Mouse (Mus musculus) gastrocnemius, postnatal 25 days (tissue): ENCODE data around the gene Epha2. TPM values are rescaled to one million over a fixed set of nuclear protein-coding genes. Genes with fewer than 3 reads are reported as not detected.

Experiments used
- DNase-seq: peaks from one replicate; pipeline ENCODE4 v3.0.0; 2022
- long read RNA-seq, 2 experiments: library from polyadenylated mRNA; stranded (forward); transcript quantifications; one replicate each; pipeline ENCODE4 v2.0.0; 2021
- total RNA-seq, 2 experiments: library from RNA; stranded (reverse); gene quantifications; 1 replicate in 1 of 2; 2 replicates in 1 of 2; pipeline ENCODE4 v1.2.3; 2021

Gene Epha2
- 1 to 10 TPM; 1.3 to 2.0 TPM for total RNA-seq
- long read RNA-seq, experiment 1, partial matches to known transcripts = 1 of 1 reads
- long read RNA-seq, experiment 1, other reads (novel, unspliced or antisense) = 0 of 1 reads
- long read RNA-seq, experiment 2, partial matches to known transcripts = 2 of 2 reads
- long read RNA-seq, experiment 2, other reads (novel, unspliced or antisense) = 0 of 2 reads

DNA sequence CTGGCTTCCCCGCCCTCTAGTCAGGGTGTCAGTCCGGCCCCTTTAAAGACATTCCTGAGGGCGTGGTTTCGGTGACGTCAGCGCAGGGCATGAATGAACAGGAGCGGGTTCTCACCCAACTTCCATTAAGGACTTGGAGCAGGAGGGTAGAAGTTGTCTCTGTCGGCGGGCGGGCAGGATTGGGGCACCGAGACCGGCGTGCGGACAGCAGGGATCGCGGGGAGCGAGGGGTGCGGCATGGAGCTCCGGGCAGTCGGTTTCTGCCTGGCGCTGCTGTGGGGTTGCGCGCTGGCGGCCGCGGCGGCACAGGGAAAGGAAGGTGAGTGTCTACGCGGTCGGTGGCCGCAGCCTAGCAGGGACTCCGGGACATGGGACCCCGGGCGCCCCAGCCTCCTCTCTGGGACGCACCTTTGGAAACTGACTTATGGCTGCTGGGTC lies at the start of gene Epha2:
Epha2 (plus strand) TSS at position 125 of the 438 bp plus-strand sequence.
- DNase-seq = peak; percentile 73

DNA sequence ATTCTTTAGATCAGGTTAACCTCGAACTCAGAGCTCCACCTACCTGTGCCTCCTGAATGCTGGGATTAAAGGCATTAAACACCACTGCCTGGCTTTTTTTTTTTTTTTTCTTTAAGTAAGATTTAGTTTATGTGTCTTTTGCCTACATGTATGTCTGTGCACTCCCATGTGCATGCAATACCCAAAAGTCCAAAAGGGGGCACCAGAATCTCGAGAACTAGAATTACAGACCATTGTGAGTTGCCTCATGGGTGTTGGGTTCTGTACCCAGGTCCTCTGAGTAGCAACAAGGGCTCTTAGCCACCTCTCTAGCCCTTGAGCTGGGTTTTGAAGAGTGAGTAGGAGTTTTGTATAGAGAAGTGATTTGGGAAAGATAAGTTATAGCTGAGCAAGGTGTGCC lies 48.4 kb upstream of the Epha2 start:
- DNase-seq = no peak

DNA sequence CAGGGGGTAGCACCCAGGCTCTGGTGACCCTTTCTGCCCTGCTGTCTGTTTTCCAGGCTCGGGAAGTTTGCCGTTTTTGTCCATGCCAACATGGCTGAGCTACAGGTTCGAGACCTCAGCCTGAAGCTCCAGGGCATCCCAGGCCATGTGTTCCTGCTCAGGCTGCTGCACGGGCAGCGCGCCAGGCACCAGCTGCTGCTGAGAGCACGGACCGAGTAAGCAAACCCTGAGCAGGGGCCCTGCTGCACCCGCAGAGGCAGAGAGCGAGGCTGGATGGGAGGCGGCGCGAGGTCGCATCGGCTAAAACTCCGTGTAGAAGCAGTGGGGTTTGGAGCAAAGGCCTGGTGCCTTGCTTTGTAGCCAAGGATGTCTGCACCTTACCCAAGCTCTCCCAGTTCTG lies 46.8 kb upstream of the Epha2 start:
- peak; percentile 56 for DNase-seq

DNA sequence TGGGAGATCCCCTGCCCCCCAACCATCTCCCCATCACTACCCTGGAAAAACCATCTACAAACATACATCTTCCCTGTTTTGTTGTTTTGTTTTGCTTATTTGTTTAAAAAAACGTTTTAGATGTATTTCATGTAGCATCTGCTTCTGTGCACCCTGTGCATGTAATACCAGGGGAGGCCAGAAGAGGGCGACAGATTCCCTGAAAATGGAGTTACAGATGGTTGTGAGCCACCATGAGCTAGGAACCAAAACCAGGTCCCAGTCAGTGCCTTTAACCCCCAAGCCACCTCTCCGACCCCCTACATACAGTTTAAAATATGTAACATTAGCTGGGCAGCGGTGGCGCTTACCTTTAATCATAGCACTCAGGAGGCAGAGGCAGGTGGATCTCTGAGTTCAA lies 43.6 kb upstream of the Epha2 start:
- DNase-seq = no peak

DNA sequence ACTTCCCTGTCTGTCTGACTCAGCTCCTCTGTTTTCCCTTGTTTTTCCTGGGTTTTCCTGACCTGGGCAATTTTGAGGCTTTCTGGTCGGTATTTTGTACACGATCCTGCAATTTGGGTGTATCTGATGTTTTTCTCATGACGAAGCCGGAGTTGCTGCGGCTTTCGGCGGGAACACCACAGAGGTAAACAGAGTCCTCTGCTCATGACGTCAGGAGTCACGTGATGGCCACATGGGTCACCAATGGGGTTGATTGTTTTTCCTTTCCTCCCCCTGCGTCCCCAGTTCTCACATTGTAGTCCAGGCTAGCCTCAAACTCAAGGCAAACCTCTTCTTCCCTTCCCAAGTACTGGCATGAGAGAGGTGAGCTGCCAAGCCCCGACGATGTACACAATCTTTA lies 41.6 kb upstream of the Epha2 start:
- DNase-seq = no peak

DNA sequence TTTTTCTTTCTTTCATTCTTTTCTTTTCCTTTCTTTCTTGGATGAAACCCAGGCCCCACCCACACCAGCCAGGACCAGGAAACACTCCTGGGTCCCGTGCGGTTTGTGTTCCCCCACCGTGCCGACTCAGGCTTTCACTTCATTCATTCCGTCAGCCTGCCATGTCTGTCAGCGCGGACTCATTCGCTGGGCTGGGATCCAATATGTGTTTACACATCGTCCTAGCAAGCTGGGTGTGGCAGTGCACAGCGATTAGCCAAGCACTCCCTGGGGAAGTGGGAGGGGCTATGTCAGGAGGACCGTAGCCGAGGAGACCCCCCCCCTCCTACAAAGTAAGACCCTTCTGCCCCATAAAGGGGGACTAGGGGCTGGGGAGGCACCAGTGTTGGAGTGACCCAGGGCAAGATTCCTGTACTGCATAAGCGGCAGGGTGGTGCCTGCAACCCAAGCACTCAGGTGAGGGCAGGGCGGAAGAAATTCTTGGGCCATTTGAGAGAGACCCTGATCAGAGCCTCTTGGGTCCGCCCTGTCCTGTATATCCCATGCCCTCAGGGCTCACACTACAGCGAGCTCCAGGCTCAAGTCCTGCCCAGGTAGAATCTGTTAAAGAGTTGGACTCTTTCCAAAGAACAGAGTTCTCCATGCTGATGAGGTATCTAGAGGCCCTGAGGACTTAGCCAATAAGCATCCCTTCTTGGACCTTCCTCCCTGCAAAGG lies 40.9 kb upstream of the Epha2 start:
- DNase-seq = no peak

DNA sequence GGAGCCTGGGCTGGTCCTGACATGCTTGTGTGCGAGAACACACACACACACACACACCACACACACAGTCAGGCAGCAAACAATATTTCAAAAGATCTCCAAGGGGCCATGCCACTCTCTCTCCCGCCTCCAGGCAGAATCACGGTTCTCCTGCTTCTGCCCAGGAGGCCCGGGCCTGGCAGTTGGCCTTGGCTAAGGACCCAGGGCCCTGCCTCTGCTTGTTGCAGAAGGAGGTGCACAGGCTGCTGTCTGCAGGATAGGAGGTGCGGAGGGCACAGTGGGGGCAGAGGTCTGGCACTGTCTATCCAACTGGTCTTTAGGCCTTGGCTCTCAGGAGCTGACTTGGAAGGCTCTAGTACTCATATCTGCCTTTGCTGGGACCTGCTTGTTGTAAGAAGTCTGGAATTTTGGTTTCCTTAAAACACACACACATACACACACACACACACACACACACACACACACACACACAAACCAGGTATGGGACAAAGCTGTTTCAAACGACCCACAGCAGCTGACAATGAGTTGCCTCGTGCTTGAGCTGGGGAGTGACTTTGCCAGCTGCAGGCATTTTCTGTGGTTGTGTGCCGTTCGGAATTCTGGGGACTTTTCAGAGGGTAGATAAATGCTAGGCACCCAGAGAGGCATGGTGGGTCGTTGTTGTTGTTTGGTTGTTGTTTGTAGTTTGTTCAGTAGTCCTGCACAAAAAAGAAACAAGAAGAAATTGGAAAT lies 38.0 kb upstream of the Epha2 start:
- DNase-seq = no peak

DNA sequence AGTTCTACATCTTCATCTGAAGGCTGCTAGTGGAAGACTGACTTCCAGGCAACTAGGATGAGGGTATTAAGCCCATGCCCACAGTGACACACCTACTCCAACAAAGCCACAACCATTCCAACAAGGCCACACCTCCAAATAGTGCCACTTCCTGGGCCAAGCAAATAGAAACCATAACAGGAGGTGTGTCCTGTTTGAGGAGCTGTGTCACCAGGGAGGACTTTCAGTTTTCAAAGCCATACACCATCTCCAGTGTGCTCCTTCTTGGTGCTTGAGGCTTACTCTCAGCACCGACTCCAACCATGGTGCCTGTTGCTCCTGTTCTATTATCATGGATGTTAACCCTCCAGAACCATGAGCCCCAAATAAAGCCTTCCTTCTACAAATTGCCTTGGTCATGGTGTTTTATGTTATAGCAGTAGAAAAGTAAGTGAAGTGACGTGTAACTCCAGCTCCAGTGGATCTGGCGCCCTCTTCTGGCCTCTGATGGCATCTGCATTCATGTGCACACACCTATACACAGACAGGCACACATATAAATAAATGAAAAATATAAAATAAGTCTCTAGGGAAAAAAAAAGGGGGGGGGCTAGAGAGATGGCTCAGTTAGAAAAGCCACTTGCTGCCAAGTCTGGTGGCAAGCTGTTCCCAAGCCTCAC lies 34.9 kb upstream of the Epha2 start:
- DNase-seq = no peak

DNA sequence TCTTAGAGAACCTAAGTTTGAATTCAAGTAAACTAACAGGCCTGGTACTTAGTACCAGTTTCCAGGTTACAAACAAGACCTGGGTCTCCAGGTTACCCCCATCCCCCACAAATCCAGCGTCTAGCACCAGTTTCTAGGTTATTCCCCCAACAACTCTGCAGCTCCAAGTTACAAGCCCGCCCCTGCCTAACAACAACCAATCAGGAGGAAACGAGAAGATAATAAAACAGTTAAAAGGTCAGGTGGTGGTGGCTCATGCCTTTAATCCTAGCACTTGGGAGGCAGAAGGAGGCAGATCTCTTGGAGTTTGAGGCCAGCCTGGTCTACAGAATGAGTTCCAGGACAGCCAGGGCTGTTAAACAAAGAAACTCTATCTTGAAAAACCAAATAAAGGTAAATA lies 33.8 kb upstream of the Epha2 start:
- no peak for DNase-seq

DNA sequence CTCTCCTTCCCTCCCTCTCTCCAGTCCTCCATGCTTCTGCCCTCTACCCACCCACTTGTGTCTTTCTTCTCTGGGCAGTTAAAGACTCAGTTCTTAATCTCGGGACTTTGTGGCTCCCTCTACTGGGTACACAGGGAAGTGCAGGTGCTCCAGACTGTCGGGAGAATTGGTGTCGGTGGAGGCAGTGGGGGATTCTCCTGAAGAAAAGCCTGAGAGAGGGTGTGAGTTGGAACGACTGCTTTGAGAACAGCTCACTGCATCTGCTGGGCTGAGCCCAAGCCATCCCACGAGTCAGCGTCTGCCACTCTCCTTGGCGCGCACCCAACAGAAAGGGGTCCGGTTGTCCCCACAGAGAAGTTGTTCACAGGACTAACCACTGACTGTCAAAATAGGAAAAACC lies 33.2 kb upstream of the Epha2 start:
- DNase-seq = no peak

DNA sequence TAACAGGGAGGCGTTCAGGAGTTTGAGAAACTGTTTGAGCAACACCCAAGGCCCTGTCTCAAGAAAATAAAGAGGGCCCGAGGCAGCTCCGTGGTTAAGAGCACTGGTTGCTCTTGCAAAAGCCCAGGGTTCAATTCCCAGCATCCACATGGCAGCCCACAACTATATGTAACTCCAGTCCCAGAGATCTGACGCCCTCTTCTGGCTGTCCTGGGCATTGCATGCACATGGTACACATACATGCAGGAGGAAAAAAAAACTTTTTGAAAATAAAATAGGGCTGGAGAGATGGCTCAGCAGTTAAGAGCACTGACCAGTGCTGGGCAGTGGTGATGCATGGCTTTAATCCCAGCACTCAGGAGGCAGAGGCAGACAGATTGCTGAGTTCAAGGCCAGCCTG lies 32.7 kb upstream of the Epha2 start:
- no peak for DNase-seq

DNA sequence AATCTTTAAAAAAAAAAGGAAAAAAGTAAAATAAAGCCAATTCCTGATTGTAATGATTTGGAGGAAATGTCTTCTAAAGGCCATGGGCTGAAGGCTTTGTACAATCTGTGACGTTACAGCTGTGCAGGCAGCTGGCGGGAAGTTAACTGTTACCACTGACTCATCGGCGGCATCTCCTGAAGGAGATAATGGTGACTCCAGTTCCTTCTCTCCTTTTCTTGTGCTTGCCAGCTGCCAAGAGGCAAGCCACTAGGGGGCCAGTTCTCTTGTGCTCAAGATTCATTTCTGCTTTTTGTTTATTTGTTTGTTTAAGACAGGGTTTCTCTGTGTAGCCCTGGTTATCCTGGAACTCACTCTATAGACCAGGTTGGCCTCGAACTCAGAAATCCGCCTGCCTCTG lies 32.0 kb upstream of the Epha2 start:
- no peak for DNase-seq

DNA sequence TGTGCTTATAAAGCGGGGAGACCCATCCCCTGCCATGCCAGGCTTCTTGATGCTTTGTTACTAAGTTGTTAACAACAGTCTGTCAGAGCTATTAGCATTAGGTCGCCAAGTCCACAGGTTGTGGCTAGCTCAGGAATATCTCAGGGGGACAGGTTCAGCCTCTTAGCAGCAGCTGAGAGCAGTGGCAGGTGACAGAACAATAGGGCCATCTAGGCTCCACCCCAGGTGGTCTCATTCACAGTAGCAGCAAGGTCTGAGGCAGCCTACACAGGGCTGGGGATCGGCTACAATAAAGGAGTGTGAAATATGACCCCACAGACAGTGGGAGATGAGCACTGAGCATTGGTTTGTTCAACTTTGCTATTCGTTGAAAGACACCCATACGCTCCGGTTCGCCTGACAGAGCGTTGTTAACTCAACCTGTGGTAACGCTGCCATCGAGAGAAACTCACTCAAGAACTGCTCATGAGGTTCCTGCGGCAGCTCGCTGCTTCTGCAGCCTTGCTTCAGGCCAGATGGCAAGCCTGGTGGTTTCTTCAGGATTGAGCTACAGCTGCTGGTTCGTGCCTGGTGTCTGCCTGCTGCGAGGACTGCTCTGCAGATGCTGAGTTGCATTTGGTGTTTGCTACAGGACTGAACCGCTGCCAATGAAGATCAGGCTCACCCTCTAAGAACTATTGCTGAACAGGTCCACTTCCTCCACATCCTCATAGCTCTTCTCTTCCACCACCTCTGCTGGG lies 30.7 kb upstream of the Epha2 start:
- DNase-seq = no peak

DNA sequence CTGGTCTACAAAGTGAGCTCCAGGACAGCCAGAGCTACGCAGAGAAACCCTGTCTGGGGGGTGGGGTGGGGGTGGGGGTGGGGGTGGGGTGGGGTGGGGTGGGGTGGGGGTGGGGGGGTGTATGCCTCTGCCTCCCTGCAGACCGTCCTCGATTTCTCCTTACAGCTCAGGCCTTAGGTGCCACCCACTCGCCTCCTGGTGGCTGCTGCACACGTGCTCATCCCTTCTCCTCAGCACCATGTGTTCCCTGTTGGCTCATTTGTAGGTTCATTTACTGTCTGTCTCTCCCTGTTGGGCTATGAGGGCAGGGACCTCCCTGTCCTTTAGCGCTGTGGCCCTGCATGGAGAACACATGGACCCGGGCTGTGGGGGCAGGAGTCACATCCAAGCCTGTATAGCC lies 29.8 kb upstream of the Epha2 start:
- DNase-seq = no peak

DNA sequence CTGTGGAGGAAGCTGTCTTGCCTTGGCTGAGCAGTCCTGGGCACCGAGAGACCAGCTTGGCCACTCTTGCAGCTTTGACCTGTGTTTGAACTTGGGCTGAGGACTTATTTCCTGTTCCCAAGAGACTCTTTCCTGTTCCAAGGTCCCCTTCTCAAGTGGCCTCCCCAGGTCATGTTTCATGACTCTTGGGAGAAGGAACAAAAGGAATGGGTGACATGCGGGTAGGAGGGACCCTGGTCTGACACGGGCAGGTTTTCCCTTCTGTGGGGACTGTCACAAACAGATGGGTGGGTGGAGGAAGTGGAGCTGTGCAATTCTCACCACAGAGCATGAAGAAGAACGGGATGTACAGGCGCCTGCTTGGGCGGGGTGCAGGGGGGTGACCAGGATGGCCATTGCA lies 29.3 kb upstream of the Epha2 start:
- DNase-seq = no peak

DNA sequence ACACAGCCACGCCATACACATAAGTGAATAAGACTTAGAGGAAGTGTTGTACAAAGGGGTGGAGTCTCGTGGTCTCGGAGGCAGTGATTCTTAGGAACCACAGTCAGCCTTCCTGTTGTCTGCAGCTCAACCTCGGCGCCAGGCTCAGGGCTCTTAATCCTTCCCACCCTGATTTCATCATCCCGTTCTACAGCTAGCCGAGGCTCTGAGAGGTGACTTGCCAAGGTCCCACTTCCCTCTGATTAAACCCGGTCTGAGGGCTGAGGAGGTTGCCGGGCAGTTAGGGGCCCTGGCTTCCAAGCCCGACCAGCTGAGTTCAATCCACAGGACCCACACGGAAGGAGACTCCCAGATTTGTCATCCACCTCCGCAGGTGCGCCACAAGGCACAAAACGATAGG lies 28.2 kb upstream of the Epha2 start:
- DNase-seq = no peak

DNA sequence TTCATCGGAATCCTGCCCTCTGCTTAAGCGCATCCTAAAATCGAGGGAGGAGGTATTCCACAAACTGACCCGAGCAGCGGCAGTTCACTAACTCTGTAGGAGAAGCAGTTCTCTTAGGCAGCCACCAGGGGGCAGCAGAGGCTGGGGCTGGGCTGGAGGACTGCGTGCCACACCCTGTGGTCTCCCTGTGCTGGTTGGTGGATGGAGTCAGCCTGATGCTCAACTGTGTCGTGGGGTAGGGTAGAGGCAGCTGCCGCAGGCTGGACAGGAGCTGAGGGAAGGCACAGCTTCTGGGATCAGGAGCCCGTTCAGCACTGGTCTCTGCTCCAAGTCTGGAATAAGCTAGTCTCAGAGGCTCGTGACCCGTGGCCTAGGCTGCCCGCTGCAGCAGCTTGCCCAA lies 27.7 kb upstream of the Epha2 start:
- peak; percentile 83 for DNase-seq

DNA sequence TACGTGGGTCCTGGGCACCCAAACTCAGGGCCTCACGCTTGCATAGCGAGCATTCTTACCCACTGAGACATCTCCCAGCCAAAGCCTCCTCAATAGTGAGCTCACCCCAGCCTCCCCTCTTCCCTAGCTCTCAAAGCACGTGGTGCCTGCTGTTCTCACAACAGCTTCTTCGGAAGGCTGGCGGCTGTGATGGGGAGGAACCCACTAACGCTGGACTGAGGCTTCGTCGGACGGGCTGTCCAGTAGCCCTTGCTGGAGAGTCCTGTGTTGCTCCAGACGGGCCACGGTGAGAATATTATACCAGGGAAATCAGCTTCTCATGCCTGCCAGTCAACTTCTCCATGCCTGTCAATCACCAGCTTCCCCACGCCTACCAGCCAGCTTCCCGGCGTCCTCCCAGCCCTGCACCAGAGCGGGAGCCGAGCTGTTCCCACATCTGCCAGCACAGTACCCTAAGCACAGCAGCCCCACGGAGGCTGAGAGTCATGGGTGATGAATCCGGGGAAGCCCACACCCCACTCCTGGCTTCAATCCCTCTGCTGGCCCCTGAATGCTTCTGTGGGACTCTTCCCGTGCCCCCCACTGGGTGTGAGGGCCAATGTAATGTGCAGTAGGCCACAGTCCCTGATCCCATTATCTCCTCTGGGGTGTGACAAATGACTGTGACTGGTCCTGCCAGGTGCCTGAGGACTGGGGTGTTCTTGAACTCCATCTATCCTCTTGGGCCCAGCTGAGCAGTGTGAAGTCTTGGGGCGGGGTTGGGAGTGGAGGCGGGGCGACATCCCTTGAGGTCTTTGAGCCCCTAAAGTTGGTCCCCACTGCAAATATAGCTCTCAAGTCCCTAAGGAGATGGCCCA lies 26.3 kb upstream of the Epha2 start:
- no peak for DNase-seq

DNA sequence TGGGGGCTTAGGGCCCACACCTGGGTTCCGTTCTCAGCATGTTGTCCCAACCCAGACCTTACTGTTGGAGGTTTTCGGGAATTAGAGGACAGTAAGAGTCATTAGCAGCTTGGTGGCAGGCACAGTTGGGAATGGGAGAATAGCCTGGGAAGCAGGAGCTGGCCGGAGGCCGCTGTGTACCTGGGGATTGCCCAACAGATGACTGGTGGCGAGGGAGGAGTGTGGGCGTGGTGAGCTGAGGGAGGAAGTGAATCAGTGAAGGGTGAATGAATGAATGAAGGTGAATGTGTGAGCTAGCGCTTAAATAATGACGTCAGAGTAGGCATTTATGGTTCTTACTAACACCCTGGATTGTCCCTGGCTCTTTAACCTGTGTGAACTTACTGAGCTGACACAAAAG lies 23.9 kb upstream of the Epha2 start:
- no peak for DNase-seq

DNA sequence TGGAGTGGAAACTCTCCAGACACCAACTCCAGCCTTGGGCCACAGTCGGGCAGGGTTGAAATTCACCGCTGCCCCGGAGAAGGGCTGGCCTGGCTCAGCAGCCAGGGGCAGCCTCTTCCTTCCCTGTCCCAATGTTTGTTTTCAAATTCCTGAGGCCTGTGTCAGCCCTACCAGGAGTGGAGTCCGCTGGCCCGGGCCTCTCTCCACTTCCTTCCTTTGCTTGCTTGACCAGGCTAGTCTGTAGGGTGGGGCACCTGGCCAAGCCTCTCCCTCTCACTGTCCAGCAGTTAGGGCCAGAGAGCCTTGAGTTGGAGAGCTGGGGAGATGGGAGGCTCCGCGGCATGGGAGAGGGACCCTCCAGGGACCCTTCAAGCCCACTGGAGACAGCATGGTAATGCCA lies 22.9 kb upstream of the Epha2 start:
- peak; percentile 86 for DNase-seq

DNA sequence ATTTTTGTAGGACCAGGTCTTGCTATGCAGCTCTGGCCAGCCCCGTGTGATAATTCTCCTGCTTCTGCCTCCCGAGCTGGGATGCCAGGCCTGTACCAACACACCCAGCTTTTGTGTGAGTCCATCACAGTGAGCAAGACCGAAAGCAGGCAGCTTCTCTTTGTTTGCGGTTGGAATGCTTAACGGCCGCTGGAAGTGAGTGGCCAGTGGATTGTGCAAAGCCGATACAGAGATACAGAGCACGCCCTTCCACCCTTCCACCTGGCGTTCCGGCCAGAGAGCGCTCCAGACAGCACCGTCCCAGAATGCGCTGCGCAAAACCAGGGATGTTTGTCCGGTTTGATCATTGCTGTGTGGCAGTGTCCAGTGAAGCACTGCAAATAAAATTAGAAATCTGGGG lies 21.7 kb upstream of the Epha2 start:
- DNase-seq = no peak
